Mouse (Mus musculus) forebrain, embryonic 15.5 days (tissue): ENCODE measurements around the gene Tlr2. TPM values are rescaled to one million over a fixed set of nuclear protein-coding genes. Genes with fewer than 3 reads are reported as not detected.

Source experiments
- polyA plus RNA-seq: library from polyadenylated mRNA; unstranded; fragments of >200 nt; fragmentation: Nextera tagmentation; extraction: Ambion mirVana; gene quantifications from 2 replicates; pipeline ENCODE4 v1.2.1, GENCODE M21; 2015

Tlr2 gene
- polyA plus RNA-seq, 1 experiment from 2014 or later: 0.99 TPM

Other genes starting within 250 kb of the Tlr2 start
- 39.4 and 40.1 TPM in 2 replicates for gene Sfrp2, start 75.4 kb downstream of the Tlr2 start, polyA plus RNA-seq
- gene Tmem131l, start 198.4 kb upstream of the Tlr2 start, polyA plus RNA-seq: 125 and 130 TPM in 2 replicates